Mouse (Mus musculus): Measurements from ENCODE around the gene Plcg2. TPM values are rescaled to one million over a fixed set of nuclear protein-coding genes. Genes with fewer than 3 reads are reported as not detected.

Plcg2 gene
- polyA plus RNA-seq, 1 experiment from 2014 or later, result 7.2 TPM

DNA sequence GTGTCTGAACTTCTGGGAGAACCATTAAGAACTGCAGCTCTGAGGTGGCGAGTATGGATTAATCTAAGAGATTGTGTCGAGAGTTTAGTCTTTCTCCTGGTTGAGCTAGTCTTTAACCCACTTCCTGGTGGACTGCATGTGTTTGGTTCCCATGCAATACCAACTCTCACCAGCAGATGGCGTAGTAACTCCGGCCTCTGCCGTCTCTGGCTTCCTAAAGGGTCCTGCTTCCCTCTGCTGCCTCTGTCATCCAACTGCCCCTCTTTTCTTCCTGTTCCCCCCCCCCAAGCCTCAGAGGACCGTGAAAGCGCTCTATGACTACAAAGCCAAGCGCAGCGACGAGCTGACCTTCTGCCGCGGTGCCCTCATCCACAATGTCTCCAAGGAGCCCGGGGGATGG, 102.7 kb downstream of the Plcg2 start:
- no peaks in the 10 kb centered on the region for H3K27me3 ChIP-seq (replicated peaks)
- no peak overlapping the region for H3K9ac ChIP-seq
- 67% methylated on average over 13 of the region's 13 CpGs for WGBS
- peaks cover under 1% of the 10 kb centered on the region; the same call in 1 of the 2 replicates for H3K4me1 ChIP-seq
- no peak for ATAC-seq (ENCODE audit: extremely low read depth, insufficient number of reproducible peaks, low FRiP score, low TSS enrichment)
- no peak overlapping the region for H3K27ac ChIP-seq (replicated peaks)
- H3K36me3 ChIP-seq, result peaks cover 19% of the 10 kb centered on the region
- H3K4me2 ChIP-seq, result no peak overlapping the region
- H3K4me3 ChIP-seq, result no peak overlapping the region
- H3K9me3 ChIP-seq, result 0 out of 2 replicates have a peak, but pooled peaks cover 6% of the 10 kb centered on the region

DNA sequence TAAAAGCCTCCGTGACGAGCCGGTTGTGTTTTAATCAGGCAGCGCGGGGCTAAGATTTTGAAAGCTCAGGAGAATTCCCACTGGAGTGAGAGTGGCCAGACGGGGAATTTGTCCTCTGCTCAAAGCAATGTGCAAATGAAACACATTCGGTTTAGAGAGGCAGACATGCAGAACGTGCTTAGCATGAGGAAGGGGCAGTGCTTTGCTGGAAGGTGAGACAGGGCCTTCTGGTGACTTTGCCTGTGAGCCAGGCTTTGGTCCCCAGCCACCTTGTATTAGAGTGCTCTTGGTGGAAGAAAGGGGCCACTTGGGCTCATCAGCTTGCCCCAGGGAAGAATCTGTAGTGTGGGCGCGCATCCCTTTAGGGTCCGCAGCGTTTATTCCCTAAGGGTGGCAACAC, 106.0 kb downstream of the Plcg2 start:
- Histone ChIP-seq H3K9ac (no peak overlapping the region), H3K9me3 (0 out of 2 replicates have a peak, but pooled peaks cover 6% of the 10 kb centered on the region), H3K27ac (replicated peaks) (no peak overlapping the region), H3K36me3 (0 out of 2 replicates have a peak, but pooled peaks cover 3% of the 10 kb centered on the region), H3K4me2 (no peak overlapping the region), H3K4me1 (peaks cover 3% of the 10 kb centered on the region; the same call in 1 of the 2 replicates), H3K4me3 (no peak overlapping the region), H3K27me3 (replicated peaks) (no peaks in the 10 kb centered on the region)
- 88% methylated on average over 12 of the region's 12 CpGs for WGBS
- no peak; the same call in 1 of the 2 replicates for ATAC-seq (ENCODE audit: extremely low read depth, insufficient number of reproducible peaks, low FRiP score, low TSS enrichment)

DNA sequence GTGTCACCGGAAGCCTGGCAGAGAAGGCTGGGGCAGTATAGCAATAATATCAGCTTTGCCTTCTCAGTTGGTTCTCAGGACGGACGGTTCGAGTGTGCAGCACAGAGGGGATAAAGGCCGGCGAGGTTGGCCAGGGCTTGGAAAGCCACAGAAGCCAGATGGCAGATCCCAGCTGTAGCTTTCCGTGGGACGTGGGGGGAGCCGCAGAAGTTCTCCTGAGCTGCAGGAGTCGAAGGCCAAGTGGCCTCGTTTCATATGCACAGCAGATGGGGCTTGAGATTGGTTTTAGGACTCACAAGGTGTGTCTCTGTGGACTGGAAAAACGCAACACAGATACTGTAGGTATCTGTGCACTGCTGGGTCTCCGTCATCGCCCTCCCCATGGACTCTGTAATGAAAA, 106.6 kb downstream of the Plcg2 start:
- WGBS, result 82% methylated on average over 14 of the region's 14 CpGs
- no peak overlapping the region for H3K27ac ChIP-seq (replicated peaks)
- no peak for ATAC-seq (ENCODE audit: extremely low read depth, insufficient number of reproducible peaks, low FRiP score, low TSS enrichment)
- peaks cover 3% of the 10 kb centered on the region; the same call in 1 of the 2 replicates for H3K4me1 ChIP-seq
- H3K36me3 ChIP-seq, result 0 out of 2 replicates have a peak, but pooled peaks cover 3% of the 10 kb centered on the region
- H3K4me3 ChIP-seq, result no peak overlapping the region
- H3K27me3 ChIP-seq (replicated peaks), result no peaks in the 10 kb centered on the region
- H3K9ac ChIP-seq, result no peak overlapping the region
- no peak overlapping the region for H3K4me2 ChIP-seq
- H3K9me3 ChIP-seq, result 0 out of 2 replicates have a peak, but pooled peaks cover 6% of the 10 kb centered on the region

DNA sequence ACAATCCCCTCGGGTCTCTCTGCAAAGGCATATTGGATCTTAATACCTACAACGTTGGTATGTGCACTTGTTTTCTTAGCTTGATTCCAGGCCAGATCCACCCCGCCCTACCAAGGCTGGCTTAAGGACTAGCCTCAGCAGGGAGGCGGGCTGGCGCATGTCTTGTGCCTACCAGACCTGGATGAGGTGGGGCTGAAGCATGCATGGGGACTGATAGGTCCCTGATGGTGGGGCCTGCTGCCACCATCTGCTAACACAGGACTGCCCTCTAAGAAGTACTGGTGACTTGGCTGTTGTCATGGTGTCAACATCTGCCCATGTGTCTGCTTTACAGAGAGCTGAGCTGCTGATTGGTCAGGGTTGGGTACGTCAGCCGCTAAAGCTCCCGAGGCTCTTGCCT, 107.1 kb downstream of the Plcg2 start:
- Histone ChIP-seq H3K9me3 (0 out of 2 replicates have a peak, but pooled peaks cover 6% of the 10 kb centered on the region), H3K4me3 (no peak overlapping the region), H3K4me2 (no peak overlapping the region), H3K4me1 (peaks cover 3% of the 10 kb centered on the region; the same call in 1 of the 2 replicates), H3K27me3 (replicated peaks) (no peaks in the 10 kb centered on the region), H3K9ac (no peak overlapping the region), H3K36me3 (0 out of 2 replicates have a peak, but pooled peaks cover 3% of the 10 kb centered on the region), H3K27ac (replicated peaks) (no peak overlapping the region)
- 84% methylated on average over 8 of the region's 8 CpGs for WGBS
- no peak for ATAC-seq (ENCODE audit: extremely low read depth, insufficient number of reproducible peaks, low FRiP score, low TSS enrichment)

DNA sequence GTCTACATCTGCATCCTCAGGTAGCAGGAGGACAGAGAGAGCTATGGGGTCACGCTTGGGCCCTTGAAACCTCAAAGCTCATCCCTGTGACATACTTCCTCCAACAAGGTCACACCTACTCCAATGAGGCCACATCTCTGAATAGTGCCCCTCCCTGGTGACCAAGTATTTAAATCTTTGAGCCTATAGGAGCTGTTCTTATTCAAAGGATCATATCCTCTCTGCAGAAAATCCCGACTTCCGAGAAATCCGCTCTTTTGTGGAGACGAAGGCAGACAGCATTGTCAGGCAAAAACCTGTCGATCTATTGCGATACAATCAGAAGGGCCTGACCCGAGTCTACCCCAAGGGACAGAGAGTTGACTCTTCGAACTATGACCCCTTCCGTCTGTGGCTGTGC, 112.4 kb downstream of the Plcg2 start:
- H3K4me2 ChIP-seq, result no peak overlapping the region

DNA sequence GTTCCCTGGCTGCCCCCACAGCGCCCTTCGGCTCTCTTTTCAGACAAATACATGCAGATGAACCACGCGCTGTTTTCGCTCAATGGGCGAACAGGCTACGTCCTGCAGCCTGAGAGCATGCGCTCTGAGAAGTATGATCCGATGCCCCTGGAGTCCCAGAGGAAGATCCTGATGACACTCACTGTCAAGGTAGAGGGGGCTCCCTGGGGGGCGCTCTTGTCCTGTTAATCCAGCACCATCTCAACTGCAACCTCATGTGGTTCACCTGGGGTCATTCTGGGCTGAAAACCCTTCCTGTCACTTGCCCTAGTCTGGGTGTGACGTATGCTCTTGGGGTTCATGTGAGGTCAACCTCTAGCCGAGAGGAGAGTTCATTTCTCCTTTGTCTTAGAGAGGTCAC, 114.8 kb downstream of the Plcg2 start:
- H3K36me3 ChIP-seq, result peaks cover 22% of the 10 kb centered on the region
- 80% methylated on average over 12 of the region's 12 CpGs for WGBS

More for the DNA sequence above, 112.4 kb downstream of the Plcg2 start:
- no peaks in the 10 kb centered on the region for H3K27me3 ChIP-seq (replicated peaks)
- no peak overlapping the region for H3K9ac ChIP-seq
- H3K4me3 ChIP-seq, result no peak overlapping the region
- H3K36me3 ChIP-seq, result peaks cover 15% of the 10 kb centered on the region
- ATAC-seq (ENCODE audit: extremely low read depth, insufficient number of reproducible peaks, low FRiP score, low TSS enrichment), result no peak
- peaks cover 3% of the 10 kb centered on the region; the same call in 1 of the 2 replicates for H3K4me1 ChIP-seq
- WGBS, result 88% methylated on average over 10 of the region's 10 CpGs
- no peak overlapping the region for H3K27ac ChIP-seq (replicated peaks)
- peaks cover 3% of the 10 kb centered on the region; the same call in 1 of the 2 replicates for H3K9me3 ChIP-seq

DNA sequence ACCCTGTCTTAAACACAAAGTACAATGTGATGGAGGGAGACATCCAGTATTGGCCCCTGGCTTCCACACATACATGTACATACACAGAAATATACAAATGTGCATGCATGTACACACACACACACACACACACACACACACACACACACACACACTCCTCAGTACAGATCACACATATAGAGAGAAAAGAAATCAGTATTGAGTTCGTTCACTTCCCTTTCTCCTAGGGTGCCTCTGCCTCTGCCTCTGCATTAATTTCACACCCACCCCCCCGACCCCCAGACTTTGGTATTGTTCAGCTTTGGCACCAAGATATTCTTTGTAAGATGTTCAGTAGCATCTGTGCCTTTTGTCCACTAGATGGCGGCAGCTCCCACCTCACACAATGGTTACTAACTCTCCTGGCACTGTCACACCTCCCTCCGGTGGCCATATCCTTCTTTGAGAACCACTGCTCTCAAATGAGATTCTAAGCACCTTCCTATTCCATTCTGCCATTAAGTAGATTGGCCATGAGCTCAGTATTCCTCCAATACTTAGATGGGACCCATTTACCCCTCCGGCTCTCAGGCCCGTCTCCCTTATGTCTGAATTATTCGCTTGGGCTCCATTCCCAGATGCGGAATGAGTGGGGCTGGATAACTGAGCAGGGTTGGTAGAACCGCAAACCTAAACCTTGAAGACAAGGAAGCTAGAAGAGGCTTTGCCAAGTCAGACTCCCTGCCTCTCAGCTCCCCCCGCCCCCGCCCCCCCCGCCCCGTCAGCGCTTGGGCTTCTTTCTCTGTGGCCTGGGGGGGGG, 128.1 kb downstream of the Plcg2 start:
- no peak overlapping the region for H3K4me3 ChIP-seq
- H3K9me3 ChIP-seq, result 0 out of 2 replicates have a peak, but pooled peaks cover 3% of the 10 kb centered on the region
- 69% methylated on average over 14 of the region's 14 CpGs for WGBS
- H3K9ac ChIP-seq, result no peak overlapping the region
- H3K4me2 ChIP-seq, result no peak overlapping the region
- no peak for ATAC-seq (ENCODE audit: extremely low read depth, insufficient number of reproducible peaks, low FRiP score, low TSS enrichment)
- H3K27ac ChIP-seq (replicated peaks), result no peak overlapping the region
- H3K36me3 ChIP-seq, result peaks cover 2% of the 10 kb centered on the region; the same call in 1 of the 2 replicates
- H3K27me3 ChIP-seq (replicated peaks), result no peaks in the 10 kb centered on the region
- no peaks in the 10 kb centered on the region for H3K4me1 ChIP-seq

More for the DNA sequence above, 114.8 kb downstream of the Plcg2 start:
- Histone ChIP-seq H3K4me2 (no peak overlapping the region), H3K4me3 (no peak overlapping the region), H3K27ac (replicated peaks) (no peak overlapping the region), H3K9me3 (peaks cover 10% of the 10 kb centered on the region; the same call in 1 of the 2 replicates), H3K9ac (no peak overlapping the region), H3K27me3 (replicated peaks) (no peaks in the 10 kb centered on the region), H3K4me1 (no peaks in the 10 kb centered on the region)
- ATAC-seq (ENCODE audit: extremely low read depth, insufficient number of reproducible peaks, low FRiP score, low TSS enrichment), result no peak

DNA sequence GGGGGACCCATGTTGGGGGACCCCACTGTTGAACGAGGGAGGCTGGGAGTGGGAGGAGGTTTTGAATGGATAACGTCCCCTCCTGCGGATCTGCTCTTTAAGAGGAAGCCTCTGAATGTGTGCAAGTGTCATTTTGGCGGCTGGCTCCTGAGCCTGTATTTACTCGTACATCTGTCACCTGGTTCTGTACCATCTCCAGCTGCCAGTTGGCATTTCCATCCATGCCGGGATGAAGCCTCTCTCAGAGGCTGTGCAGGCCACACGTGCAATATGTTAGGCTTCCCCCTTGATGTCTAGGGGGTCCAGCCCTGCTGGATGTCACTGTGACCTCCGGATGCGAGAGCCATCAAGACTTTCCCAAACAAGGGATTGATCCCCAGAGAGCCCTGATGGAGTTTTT, 129.0 kb downstream of the Plcg2 start:
- WGBS, result 70% methylated on average over 9 of the region's 9 CpGs
- Histone ChIP-seq H3K4me2 (no peak overlapping the region), H3K9ac (no peak overlapping the region), H3K36me3 (no peaks in the 10 kb centered on the region), H3K4me3 (no peak overlapping the region), H3K27ac (replicated peaks) (no peak overlapping the region), H3K9me3 (0 out of 2 replicates have a peak, but pooled peaks cover 3% of the 10 kb centered on the region), H3K27me3 (replicated peaks) (no peaks in the 10 kb centered on the region), H3K4me1 (no peaks in the 10 kb centered on the region)
- ATAC-seq (ENCODE audit: extremely low read depth, insufficient number of reproducible peaks, low FRiP score, low TSS enrichment), result no peak

DNA sequence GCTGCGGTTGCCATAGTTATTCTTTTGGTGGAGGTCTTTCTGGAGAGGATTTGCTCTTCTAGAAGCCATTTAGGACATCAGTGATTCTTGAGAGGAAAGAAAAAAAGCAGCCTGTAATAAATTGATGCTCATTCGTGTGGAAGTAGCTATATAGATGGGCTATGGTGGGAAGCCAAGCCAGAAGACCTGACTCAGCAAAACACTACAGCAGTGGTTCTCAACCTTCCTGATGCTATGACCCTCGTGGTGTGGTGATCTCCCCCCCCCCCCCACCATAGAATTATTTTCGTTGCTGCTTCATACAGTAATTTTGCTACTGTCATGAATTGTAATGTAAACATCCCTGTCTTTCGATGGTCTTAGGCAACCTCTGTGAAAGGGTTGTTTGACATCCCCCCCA, 134.4 kb downstream of the Plcg2 start:
- 0 out of 2 replicates have a peak, but pooled peaks cover 4% of the 10 kb centered on the region for H3K9me3 ChIP-seq
- ATAC-seq (ENCODE audit: extremely low read depth, insufficient number of reproducible peaks, low FRiP score, low TSS enrichment), result no peak
- no peak overlapping the region for H3K4me2 ChIP-seq
- no peak overlapping the region for H3K9ac ChIP-seq
- H3K27me3 ChIP-seq (replicated peaks), result no peaks in the 10 kb centered on the region
- no peak overlapping the region for H3K4me3 ChIP-seq
- H3K4me1 ChIP-seq, result no peaks in the 10 kb centered on the region
- no peak overlapping the region for H3K27ac ChIP-seq (replicated peaks)
- H3K36me3 ChIP-seq, result no peaks in the 10 kb centered on the region
- WGBS, result 74% methylated on average over 5 of the region's 5 CpGs

DNA sequence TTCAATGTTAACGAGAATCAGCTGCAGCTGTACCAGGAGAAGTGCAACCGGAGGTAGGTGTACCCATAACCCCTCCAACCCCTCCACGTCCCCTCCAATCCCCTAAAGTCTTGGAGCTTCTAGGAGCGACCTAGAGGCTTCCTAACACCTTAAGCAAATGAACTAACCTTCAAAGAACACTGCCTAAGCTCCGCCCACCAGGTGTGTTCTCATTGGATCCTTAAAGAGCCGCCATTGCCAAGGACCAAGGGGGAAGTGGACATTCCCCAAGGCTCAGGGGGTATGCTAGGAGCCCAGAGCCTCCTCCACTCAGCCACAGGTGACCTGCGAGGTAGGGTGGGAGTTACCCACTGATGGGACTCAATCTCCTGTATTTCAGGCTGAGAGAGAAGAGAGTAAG, 136.3 kb downstream of the Plcg2 start:
- Histone ChIP-seq H3K4me3 (no peak overlapping the region), H3K4me2 (no peak overlapping the region), H3K27me3 (replicated peaks) (no peaks in the 10 kb centered on the region), H3K36me3 (no peaks in the 10 kb centered on the region), H3K9ac (no peak overlapping the region), H3K4me1 (no peaks in the 10 kb centered on the region), H3K9me3 (0 out of 2 replicates have a peak, but pooled peaks cover 8% of the 10 kb centered on the region), H3K27ac (replicated peaks) (no peak overlapping the region)
- no peak for ATAC-seq (ENCODE audit: extremely low read depth, insufficient number of reproducible peaks, low FRiP score, low TSS enrichment)
- 77% methylated on average over 7 of the region's 7 CpGs for WGBS

DNA sequence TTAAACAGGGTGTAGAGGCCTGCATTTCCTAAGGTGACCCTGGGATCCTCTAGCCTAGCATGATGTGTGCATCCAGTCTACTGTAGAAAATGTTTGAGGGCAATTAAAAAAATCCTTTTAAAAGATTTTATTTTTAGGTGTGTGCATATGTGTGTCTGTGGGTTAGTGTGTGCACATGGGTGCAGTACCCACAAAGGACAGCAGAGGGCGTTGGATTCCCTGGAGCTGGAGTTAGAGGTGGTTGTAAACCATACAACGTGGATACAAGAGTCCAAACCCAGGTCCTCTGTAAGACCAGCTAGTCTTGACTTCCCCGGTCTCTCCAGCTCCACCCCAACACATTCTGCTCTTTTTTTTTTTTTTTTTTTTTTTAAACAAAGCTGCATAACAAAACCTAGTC, 139.4 kb downstream of the Plcg2 start:
- no peaks in the 10 kb centered on the region for H3K4me1 ChIP-seq
- ATAC-seq (ENCODE audit: extremely low read depth, insufficient number of reproducible peaks, low FRiP score, low TSS enrichment), result no peak
- H3K4me2 ChIP-seq, result no peak overlapping the region
- no peaks in the 10 kb centered on the region for H3K27me3 ChIP-seq (replicated peaks)
- H3K9ac ChIP-seq, result no peak overlapping the region
- H3K9me3 ChIP-seq, result peaks cover 11% of the 10 kb centered on the region; the same call in 1 of the 2 replicates
- WGBS, result 71% methylated on average over 3 of the region's 3 CpGs
- no peaks in the 10 kb centered on the region for H3K36me3 ChIP-seq
- H3K27ac ChIP-seq (replicated peaks), result no peak overlapping the region
- H3K4me3 ChIP-seq, result no peak overlapping the region
